Mouse (Mus musculus) megakaryocyte, embryonic 14.5 days (primary cell): Measurements from ENCODE around the gene Rac3. TPM values are rescaled to one million over a fixed set of nuclear protein-coding genes. Genes with fewer than 3 reads are reported as not detected.
"Not testable (repeated sequence)": the region's sequence is repeated elsewhere in the genome, so short reads cannot be mapped to it uniquely, and the experiment has no call there.

Source experiments
- H3K27me3 ChIP-seq: replicated peaks from 2 replicates; pipeline ENCODE3; 2012; ENCODE audit warnings: inconsistent platforms
- H3K36me3 ChIP-seq: replicated peaks from 2 replicates; pipeline ENCODE3; 2012; ENCODE audit warnings: low read length, inconsistent platforms, mixed read lengths
- H3K4me1 ChIP-seq: 2 replicates; pipeline ENCODE4 v1.6.1; 2012; ENCODE audit warnings: inconsistent platforms
- H3K4me3 ChIP-seq: replicated peaks from 2 replicates; pipeline ENCODE3; 2012; ENCODE audit warnings: moderate library complexity, mild to moderate bottlenecking, inconsistent platforms
- H3K9me3 ChIP-seq: 2 replicates; pipeline ENCODE4 v1.6.1; 2012; ENCODE audit warnings: inconsistent platforms
- FLI1 ChIP-seq: IDR thresholded peaks from 2 replicates; pipeline ENCODE4 v1.6.1; 2012; ENCODE audit warnings: low read length, inconsistent platforms, mixed read lengths
- GATA1 ChIP-seq: IDR thresholded peaks from 3 replicates; pipeline ENCODE4 v1.6.1; 2012; ENCODE audit warnings: mixed read lengths, low read length, inconsistent platforms, borderline replicate concordance
- polyA plus RNA-seq: library from polyadenylated mRNA; stranded (reverse); fragments of >175 nt; gene quantifications from 2 replicates; pipeline ENCODE4 v1.2.3, GENCODE M21; 2012; ENCODE audit warnings: low replicate concordance; ENCODE audit not compliant: insufficient read depth

The Rac3 gene
- 1.8 and 2.3 TPM in 2 replicates for polyA plus RNA-seq

GRCm38 (mm10) chr11:120721124-120722066 lies at the start of gene Rac3:
TSS of gene Rac3 (plus strand) at chr11:120721470.
- H3K9me3 ChIP-seq, result no peaks in the 10 kb centered on the region
- TF ChIP-seq FLI1, result no peak
- no peak for TF ChIP-seq GATA1
- H3K4me3 ChIP-seq, result peak within 1 kb of the TSS; percentile 88
- H3K36me3 ChIP-seq, result peaks cover 71% of the 10 kb centered on the region
- peaks cover 30% of the 10 kb centered on the region for H3K27me3 ChIP-seq
- peaks cover 44% of the 10 kb centered on the region for H3K4me1 ChIP-seq

GRCm38 (mm10) chr11:120672687-120673593 lies 48.3 kb upstream of the Rac3 start, which contains the start of gene Aspscr1:
TSS of gene Aspscr1 (plus strand) at chr11:120672973.
- H3K4me3 ChIP-seq, result peak within 1 kb of the TSS; percentile 96
- H3K36me3 ChIP-seq, result peaks cover 32% of the 10 kb centered on the region
- H3K9me3 ChIP-seq, result no peaks in the 10 kb centered on the region
- TF ChIP-seq FLI1 (no peak), GATA1 (no peak)
- peaks cover 54% of the 10 kb centered on the region for H3K4me1 ChIP-seq
- H3K27me3 ChIP-seq, result peaks cover 4% of the 10 kb centered on the region

GRCm38 (mm10) chr11:120673594-120674122 lies 47.6 kb upstream of the Rac3 start:
- peaks cover 4% of the 10 kb centered on the region for H3K27me3 ChIP-seq
- H3K4me3 ChIP-seq, result peak overlapping the region; percentile 96
- peaks cover 39% of the 10 kb centered on the region for H3K36me3 ChIP-seq
- H3K9me3 ChIP-seq, result no peaks in the 10 kb centered on the region
- TF ChIP-seq GATA1 (no peak), FLI1 (no peak)
- H3K4me1 ChIP-seq, result peaks cover 56% of the 10 kb centered on the region

- H3K9me3 ChIP-seq, H3K27me3 ChIP-seq: not testable (repeated sequence)
- H3K4me1 ChIP-seq, result peaks cover 64% of the 10 kb centered on the region
- peaks cover 61% of the 10 kb centered on the region for H3K36me3 ChIP-seq
- H3K4me3 ChIP-seq, result peak overlapping the region; percentile 46
Observed at GRCm38 (mm10) chr11:120675875-120676274, 45.4 kb upstream of the Rac3 start.

- no peak overlapping the region for H3K4me3 ChIP-seq
- no peaks in the 10 kb centered on the region for H3K27me3 ChIP-seq
- H3K4me1 ChIP-seq, result peaks cover 61% of the 10 kb centered on the region
- peaks cover 68% of the 10 kb centered on the region for H3K36me3 ChIP-seq
- no peaks in the 10 kb centered on the region for H3K9me3 ChIP-seq
- no peak for TF ChIP-seq GATA1
- TF ChIP-seq FLI1, result no peak
Observed at GRCm38 (mm10) chr11:120676951-120677350, 44.3 kb upstream of the Rac3 start.

- Histone ChIP-seq H3K9me3 (no peaks in the 10 kb centered on the region), H3K4me1 (peaks cover 65% of the 10 kb centered on the region), H3K27me3 (no peaks in the 10 kb centered on the region), H3K4me3 (no peak overlapping the region), H3K36me3 (peaks cover 90% of the 10 kb centered on the region)
- no peak for TF ChIP-seq FLI1
- TF ChIP-seq GATA1, result no peak
Observed at GRCm38 (mm10) chr11:120679909-120680308, 41.4 kb upstream of the Rac3 start.

GRCm38 (mm10) chr11:120682683-120683082 lies 38.6 kb upstream of the Rac3 start:
- no peak overlapping the region for H3K4me3 ChIP-seq
- no peaks in the 10 kb centered on the region for H3K27me3 ChIP-seq
- no peak for TF ChIP-seq FLI1
- no peak for TF ChIP-seq GATA1
- H3K36me3 ChIP-seq, result peaks cover 93% of the 10 kb centered on the region
- H3K4me1 ChIP-seq, result peaks cover 40% of the 10 kb centered on the region
- H3K9me3 ChIP-seq, result no peaks in the 10 kb centered on the region

GRCm38 (mm10) chr11:120683536-120683935 lies 37.7 kb upstream of the Rac3 start:
- Histone ChIP-seq H3K36me3 (peaks cover 93% of the 10 kb centered on the region), H3K9me3 (no peaks in the 10 kb centered on the region), H3K27me3 (no peaks in the 10 kb centered on the region), H3K4me3 (no peak overlapping the region), H3K4me1 (peaks cover 37% of the 10 kb centered on the region)
- no peak for TF ChIP-seq FLI1
- no peak for TF ChIP-seq GATA1

GRCm38 (mm10) chr11:120684086-120684485 lies 37.2 kb upstream of the Rac3 start:
- Histone ChIP-seq H3K27me3 (no peaks in the 10 kb centered on the region), H3K9me3 (no peaks in the 10 kb centered on the region), H3K4me1 (peaks cover 37% of the 10 kb centered on the region), H3K36me3 (peaks cover 93% of the 10 kb centered on the region), H3K4me3 (no peak overlapping the region)
- TF ChIP-seq GATA1 (no peak), FLI1 (no peak)
